Mouse (Mus musculus) midbrain, embryonic 15.5 days (tissue): ENCODE data around the gene Aoc1. TPM values are rescaled to one million over a fixed set of nuclear protein-coding genes. Genes with fewer than 3 reads are reported as not detected.

Experiments used
- ATAC-seq: fragments of 200-750 bp; cut with Nextera tagmentation; replicated peaks from 2 replicates; pipeline ENCODE4 v1.8.0; 2017; ENCODE audit warnings: moderate TSS enrichment
- H3K27ac ChIP-seq: fragments of 300-500 bp; sonication (generic); 2 replicates; pipeline ENCODE4 v1.5.1; 2015; ENCODE audit warnings: mild to moderate bottlenecking, inconsistent platforms
- H3K27me3 ChIP-seq: fragments of 300-500 bp; sonication (generic); replicated peaks from 2 replicates; pipeline ENCODE4 v1.6.1; 2015; ENCODE audit warnings: inconsistent platforms
- H3K36me3 ChIP-seq: fragments of 300-500 bp; sonication (generic); replicated peaks from 2 replicates; pipeline ENCODE4 v1.6.1; 2015; ENCODE audit warnings: inconsistent platforms
- H3K4me1 ChIP-seq: fragments of 300-500 bp; sonication (generic); 2 replicates; pipeline ENCODE4 v1.6.1; 2015; ENCODE audit warnings: inconsistent platforms
- H3K4me2 ChIP-seq: fragments of 300-500 bp; sonication (generic); 2 replicates; pipeline ENCODE4 v1.6.1; 2015; ENCODE audit warnings: inconsistent platforms, mild to moderate bottlenecking, moderate library complexity
- H3K4me3 ChIP-seq: fragments of 300-500 bp; sonication (generic); 2 replicates; pipeline ENCODE4 v1.5.1; 2015; ENCODE audit warnings: mild to moderate bottlenecking, inconsistent platforms
- H3K9ac ChIP-seq: fragments of 300-500 bp; sonication (generic); 2 replicates; pipeline ENCODE4 v1.6.1; 2015; ENCODE audit warnings: mild to moderate bottlenecking, inconsistent platforms
- H3K9me3 ChIP-seq: fragments of 300-500 bp; sonication (generic); 2 replicates; pipeline ENCODE4 v1.6.1; 2016; ENCODE audit warnings: inconsistent platforms
- WGBS: fragments of 180-500 bp; shearing (Covaris S2); methylation state at CpG from one replicate; pipeline ENCODE4 v1.1.7; 2015; ENCODE audit warnings: mixed read lengths; 5-methylcytosine and 5-hydroxymethylcytosine counted together
- polyA plus RNA-seq: library from polyadenylated mRNA; unstranded; fragments of >200 nt; fragmentation: Nextera tagmentation; extraction: Ambion mirVana; gene quantifications from 2 replicates; pipeline ENCODE4 v1.2.1, GENCODE M21; 2015

The Aoc1 gene
- polyA plus RNA-seq = not detected in 2 replicates

DNA sequence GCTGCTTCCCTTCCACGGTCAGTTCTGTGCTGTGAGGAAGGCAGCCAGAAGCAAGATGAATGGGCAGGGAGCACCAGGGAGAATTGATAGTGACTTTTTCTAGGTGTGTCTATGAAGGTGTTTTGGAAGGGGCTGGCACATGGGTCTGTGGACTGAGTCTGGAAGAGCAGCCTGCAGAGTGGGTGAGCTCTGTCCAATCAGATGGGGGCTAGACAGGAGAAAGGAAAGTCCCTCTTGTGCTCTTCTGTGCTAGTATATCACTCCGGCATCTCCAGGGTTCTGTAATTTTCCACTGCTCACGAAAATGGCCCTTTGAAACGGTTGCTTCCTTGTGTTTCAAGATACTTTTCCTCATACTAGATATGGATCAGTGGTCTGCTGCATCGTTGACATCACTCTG, at the start of gene Aoc1:
TSS of gene Aoc1 (plus strand) at position 301 of the 400 bp plus-strand sequence.
- Histone ChIP-seq H3K27ac (no peak within 1 kb of the TSS), H3K27me3 (no peaks in the 10 kb centered on the region), H3K4me1 (peaks cover 1% of the 10 kb centered on the region; the same call in 1 of the 2 replicates), H3K9ac (no peak within 1 kb of the TSS), H3K4me3 (no peak within 1 kb of the TSS), H3K36me3 (no peaks in the 10 kb centered on the region), H3K9me3 (no peaks in the 10 kb centered on the region), H3K4me2 (no peak within 1 kb of the TSS)
- ATAC-seq = no peak
- 86% methylated on average over 5 of the region's 5 CpGs for WGBS

DNA sequence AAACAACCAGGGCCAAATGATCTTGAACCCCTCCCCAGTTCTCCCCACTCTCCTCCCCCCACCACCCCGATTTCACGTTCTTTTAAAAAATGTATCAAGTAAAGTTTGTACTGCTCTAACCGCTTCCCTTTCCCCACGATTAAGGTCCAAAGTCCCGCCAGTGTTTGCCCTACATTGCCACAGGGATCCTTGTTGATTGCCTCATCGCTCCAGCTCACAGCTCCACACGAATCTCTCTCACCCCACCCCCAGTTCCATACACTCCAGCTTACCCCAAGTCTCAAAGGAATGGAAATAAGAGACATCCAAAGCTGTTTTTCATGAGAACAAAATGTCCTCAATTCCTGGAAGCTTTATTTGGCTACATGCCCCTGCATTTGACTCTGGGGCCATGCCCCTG, 47.7 kb upstream of the Aoc1 start:
- Histone ChIP-seq H3K27me3 (no peaks in the 10 kb centered on the region), H3K9me3 (no peaks in the 10 kb centered on the region), H3K9ac (no peak overlapping the region), H3K4me1 (no peaks in the 10 kb centered on the region), H3K36me3 (no peaks in the 10 kb centered on the region), H3K27ac (no peak overlapping the region), H3K4me2 (no peak overlapping the region), H3K4me3 (no peak overlapping the region)
- WGBS = 74% methylated on average over 7 of the region's 7 CpGs
- ATAC-seq = no peak

DNA sequence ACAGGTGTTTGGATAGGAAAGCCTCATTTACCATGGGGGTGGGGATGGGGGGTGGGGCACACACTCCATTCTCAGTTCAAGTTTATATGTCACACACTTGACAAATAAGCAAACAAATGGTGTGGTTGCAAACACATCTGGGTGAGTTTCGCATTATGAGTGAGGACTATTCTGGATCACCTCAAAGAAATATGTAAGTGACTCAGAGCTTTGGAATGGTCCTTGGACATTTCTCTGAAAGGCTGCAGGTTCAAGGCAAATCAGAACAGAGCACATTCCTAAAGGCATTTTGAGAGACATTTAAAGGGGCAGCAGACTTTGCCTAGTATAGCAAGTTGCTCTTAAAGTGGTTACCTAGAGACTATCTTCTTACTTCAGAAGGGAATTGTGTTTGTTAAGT, 43.7 kb upstream of the Aoc1 start:
- no peak overlapping the region for H3K27ac ChIP-seq
- peaks cover 9% of the 10 kb centered on the region for H3K36me3 ChIP-seq
- H3K9ac ChIP-seq = no peak overlapping the region
- H3K27me3 ChIP-seq = no peaks in the 10 kb centered on the region
- H3K4me1 ChIP-seq = no peaks in the 10 kb centered on the region
- no peak overlapping the region for H3K4me3 ChIP-seq
- ATAC-seq = no peak
- WGBS = 96% methylated on average over 1 of the region's 1 CpGs
- no peaks in the 10 kb centered on the region for H3K9me3 ChIP-seq
- no peak overlapping the region for H3K4me2 ChIP-seq

DNA sequence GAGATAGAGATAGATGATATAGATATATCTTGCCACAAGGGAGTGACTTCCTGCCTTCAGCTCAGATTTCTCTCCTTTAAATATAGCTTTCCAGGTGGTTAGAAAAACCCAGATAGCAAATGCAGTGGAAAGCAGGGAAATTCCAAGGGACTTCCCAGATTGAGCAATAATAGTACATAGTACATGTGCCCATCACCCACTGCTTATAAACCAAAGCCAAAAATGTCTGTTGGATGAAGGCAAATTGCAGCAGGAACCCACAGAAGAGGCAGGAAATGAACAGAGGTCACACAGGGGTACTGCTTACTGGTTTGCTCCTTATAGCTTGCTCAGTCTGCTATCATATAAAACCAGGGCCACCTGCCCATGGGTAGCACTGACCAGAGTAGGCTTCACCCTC, 43.0 kb upstream of the Aoc1 start:
- Histone ChIP-seq H3K4me1 (no peaks in the 10 kb centered on the region), H3K36me3 (peaks cover 10% of the 10 kb centered on the region), H3K4me2 (no peak overlapping the region), H3K27ac (no peak overlapping the region), H3K4me3 (no peak overlapping the region), H3K9ac (no peak overlapping the region), H3K9me3 (no peaks in the 10 kb centered on the region), H3K27me3 (no peaks in the 10 kb centered on the region)
- no peak for ATAC-seq

DNA sequence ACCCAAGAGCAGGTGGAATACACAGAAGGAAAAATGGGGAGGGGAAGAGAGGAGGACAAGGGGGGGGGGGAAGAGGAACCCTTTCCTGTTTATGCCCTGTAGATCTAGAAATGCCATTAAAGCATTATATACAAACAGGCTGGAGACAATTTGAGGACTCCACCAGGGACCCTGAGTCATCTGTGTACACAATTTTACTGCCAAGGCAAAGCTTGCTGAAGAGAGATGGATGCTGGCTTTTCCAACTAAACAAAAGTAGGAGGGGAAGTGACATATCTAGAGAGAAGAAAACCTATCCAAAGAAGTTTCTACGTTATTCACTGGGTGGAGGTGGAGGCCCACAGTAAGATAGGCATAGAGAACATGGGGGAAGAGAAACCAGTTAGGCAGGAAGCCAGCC, 42.5 kb upstream of the Aoc1 start:
- Histone ChIP-seq H3K4me2 (no peak overlapping the region), H3K4me1 (no peaks in the 10 kb centered on the region), H3K27ac (no peak overlapping the region), H3K9ac (no peak overlapping the region), H3K36me3 (peaks cover 10% of the 10 kb centered on the region), H3K27me3 (no peaks in the 10 kb centered on the region), H3K4me3 (no peak overlapping the region), H3K9me3 (no peaks in the 10 kb centered on the region)
- no peak for ATAC-seq
- WGBS = 90% methylated on average over 1 of the region's 1 CpGs

DNA sequence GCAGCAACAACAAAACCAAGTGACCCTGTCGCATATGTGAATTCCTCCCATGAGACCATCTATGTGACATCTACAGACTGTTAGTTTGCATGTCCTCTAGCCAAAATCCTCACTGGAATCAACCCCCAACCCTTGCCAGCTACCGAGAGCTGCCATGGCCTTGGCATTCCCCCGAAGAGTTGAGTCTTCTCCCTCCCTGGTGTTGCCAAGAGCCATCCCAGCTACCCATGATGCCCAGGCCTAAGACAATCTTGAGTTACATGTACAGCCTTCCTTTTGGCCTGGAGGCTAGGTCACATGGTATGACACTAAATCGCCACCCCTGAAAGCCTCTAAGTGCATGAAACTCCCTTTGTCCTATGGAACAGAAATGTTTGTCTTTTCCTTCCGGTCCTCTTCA, 41.6 kb upstream of the Aoc1 start:
- Histone ChIP-seq H3K9me3 (no peaks in the 10 kb centered on the region), H3K27ac (no peak overlapping the region), H3K4me1 (no peaks in the 10 kb centered on the region), H3K4me2 (no peak overlapping the region), H3K27me3 (no peaks in the 10 kb centered on the region), H3K9ac (no peak overlapping the region), H3K36me3 (peaks cover 10% of the 10 kb centered on the region), H3K4me3 (no peak overlapping the region)
- WGBS = 81% methylated on average over 5 of the region's 5 CpGs
- ATAC-seq = no peak

DNA sequence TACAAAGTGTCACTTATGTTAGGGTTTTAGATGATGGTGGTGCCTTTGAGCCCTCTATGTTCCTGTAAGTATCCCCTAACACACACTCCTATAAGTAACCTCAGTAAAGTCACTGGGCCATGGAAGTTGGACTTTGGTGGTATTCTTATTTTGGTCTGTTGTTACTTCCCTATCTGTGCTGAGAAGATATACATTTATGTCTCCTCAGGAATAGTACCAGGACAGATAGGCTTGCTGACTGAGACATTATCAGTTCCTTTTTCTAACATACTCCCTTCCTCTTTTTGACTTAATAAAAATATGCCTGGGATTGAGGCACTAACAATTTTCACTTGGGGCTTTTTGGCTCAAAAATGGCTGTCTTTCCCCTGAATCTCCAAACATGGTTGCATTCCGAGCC, 40.3 kb upstream of the Aoc1 start:
- Histone ChIP-seq H3K27ac (no peak overlapping the region), H3K27me3 (no peaks in the 10 kb centered on the region), H3K4me3 (no peak overlapping the region), H3K9ac (no peak overlapping the region), H3K4me2 (no peak overlapping the region), H3K9me3 (no peaks in the 10 kb centered on the region), H3K4me1 (no peaks in the 10 kb centered on the region), H3K36me3 (peaks cover 10% of the 10 kb centered on the region)
- WGBS = 92% methylated on average over 1 of the region's 1 CpGs
- ATAC-seq = no peak

DNA sequence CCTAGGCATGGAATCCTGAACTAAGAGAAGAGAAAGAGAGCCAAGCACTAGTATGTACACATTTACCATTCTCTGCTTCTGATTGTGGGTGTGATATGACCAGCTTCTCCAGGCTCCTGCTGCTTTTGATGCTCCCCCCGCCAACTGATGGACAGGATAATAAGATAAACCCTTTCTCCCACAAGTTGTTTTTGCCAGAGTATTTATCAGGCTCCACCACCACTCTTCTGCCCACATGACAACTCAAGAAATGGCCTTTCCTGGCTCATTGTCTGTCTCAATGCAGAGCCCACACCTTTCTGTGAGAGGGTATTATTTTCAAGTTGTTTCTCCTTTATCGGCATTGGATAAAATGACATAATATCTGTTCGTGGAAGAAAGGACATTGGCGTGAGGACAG, 39.2 kb upstream of the Aoc1 start:
- Histone ChIP-seq H3K9me3 (no peaks in the 10 kb centered on the region), H3K4me1 (0 out of 2 replicates have a peak, but pooled peaks cover 2% of the 10 kb centered on the region), H3K9ac (no peak overlapping the region), H3K4me3 (no peak overlapping the region), H3K27ac (no peak overlapping the region), H3K36me3 (peaks cover 10% of the 10 kb centered on the region), H3K27me3 (no peaks in the 10 kb centered on the region), H3K4me2 (no peak overlapping the region)
- WGBS = 94% methylated on average over 4 of the region's 4 CpGs
- no peak for ATAC-seq

DNA sequence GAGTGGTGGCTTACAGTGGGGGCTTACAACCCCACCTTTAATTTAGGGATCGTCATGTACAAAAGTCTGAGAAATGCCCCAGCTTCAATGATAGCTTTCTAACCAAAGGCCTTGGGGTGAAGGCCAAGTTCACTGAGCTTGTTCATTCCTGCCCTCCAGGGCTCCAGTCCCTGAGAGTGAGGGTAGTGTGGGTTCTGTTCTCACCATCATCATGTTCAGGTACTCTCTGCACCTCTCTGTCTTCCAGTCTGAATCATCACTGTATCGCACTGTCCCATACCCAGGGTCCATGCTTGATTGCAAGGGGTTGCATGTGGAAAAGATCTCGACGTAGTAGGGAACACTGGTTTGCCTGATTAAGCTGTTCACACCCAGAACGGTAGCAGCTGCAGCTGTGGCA, 37.5 kb upstream of the Aoc1 start:
- no peak for ATAC-seq
- no peak overlapping the region for H3K4me3 ChIP-seq
- H3K27ac ChIP-seq = no peak overlapping the region
- H3K36me3 ChIP-seq = peaks cover 10% of the 10 kb centered on the region
- H3K4me2 ChIP-seq = no peak overlapping the region
- 85% methylated on average over 5 of the region's 5 CpGs for WGBS
- H3K9ac ChIP-seq = no peak overlapping the region
- H3K9me3 ChIP-seq = no peaks in the 10 kb centered on the region
- no peaks in the 10 kb centered on the region for H3K27me3 ChIP-seq
- peaks cover 9% of the 10 kb centered on the region for H3K4me1 ChIP-seq

DNA sequence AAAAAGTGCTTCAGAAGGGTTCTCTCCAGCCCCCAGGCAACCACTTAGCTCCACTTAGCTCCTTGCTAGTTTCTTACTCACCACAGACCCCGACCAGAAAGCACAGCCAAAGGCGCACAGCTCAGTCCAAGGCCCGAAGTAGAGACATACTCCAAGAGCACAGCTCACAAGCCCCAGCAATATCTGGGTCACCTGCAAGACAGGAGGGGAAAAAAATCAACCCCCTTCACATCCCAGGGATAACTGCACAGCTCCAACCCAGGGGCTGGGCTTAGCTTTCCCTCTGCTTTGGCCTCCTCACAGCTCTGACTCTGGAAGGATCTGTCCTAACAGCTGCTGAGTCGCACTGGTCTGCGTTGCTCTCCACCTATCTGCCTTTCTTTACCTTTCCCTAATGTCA, 36.5 kb upstream of the Aoc1 start:
- Histone ChIP-seq H3K27ac (no peak overlapping the region), H3K4me3 (no peak overlapping the region), H3K36me3 (peaks cover 10% of the 10 kb centered on the region), H3K4me1 (peaks cover 18% of the 10 kb centered on the region), H3K27me3 (no peaks in the 10 kb centered on the region), H3K9me3 (no peaks in the 10 kb centered on the region), H3K4me2 (no peak overlapping the region), H3K9ac (no peak overlapping the region)
- WGBS = 96% methylated on average over 5 of the region's 5 CpGs
- ATAC-seq = no peak

DNA sequence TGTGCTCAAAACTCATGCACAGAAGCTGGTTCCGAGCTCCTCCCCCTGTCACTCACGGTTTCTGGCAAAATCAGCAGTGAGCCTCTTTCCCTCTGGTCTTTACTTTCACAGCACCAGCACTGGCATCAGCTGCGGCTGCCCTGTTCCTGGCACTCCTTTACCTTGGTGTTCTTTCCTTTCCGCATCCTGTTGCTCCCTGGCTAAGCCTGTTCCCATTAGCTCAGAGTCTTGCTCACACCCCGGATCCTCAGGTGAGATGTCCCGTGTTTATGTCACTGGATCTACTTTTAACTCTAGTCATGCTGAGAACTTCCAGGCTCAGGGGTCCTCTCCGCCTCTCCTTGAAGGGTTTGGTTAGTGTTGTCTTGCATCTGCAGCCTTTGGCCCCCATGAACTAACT, 35.2 kb upstream of the Aoc1 start:
- no peak overlapping the region for H3K4me2 ChIP-seq
- no peak for ATAC-seq
- 86% methylated on average over 7 of the region's 7 CpGs for WGBS
- H3K36me3 ChIP-seq = peaks cover 10% of the 10 kb centered on the region
- peaks cover 29% of the 10 kb centered on the region for H3K4me1 ChIP-seq
- H3K4me3 ChIP-seq = no peak overlapping the region
- H3K27ac ChIP-seq = no peak overlapping the region
- no peaks in the 10 kb centered on the region for H3K27me3 ChIP-seq
- no peaks in the 10 kb centered on the region for H3K9me3 ChIP-seq
- H3K9ac ChIP-seq = no peak overlapping the region

DNA sequence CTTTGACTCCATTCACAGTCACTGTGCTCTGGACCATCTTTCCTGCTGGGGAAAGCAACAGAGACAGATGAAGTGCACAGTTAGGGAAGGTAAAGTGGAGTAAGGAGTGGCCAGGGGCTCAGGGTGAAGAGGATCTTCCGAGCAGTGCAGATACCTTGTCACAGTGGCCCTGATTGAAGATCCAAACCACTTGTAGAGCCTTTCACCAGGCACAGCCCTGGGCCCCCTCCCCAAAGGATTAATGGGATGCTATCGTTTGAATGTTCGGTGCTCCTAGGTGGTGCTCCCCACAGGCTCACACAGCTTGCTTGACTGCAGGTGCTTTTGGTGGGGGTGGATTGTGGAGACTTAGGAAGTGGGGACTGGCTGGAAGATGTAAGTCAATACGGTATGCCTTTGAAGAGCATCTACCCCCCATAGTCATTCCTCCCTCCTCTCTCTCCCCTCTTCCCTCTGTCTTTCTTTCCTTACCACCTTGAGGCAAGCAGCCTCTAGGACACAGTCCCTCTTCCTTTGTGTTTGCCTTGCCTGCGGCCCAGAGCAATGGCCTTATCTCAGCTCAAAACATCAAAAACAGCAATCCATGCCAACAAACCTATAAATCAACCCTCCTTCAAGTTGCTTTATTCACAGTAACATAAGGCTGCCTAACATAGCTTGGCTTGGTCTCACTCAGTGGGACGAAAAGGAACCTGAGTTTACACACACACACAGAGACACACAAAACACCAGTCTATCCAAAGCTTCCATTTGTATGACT, 34.2 kb upstream of the Aoc1 start:
- Histone ChIP-seq H3K27ac (no peak overlapping the region), H3K36me3 (peaks cover 5% of the 10 kb centered on the region), H3K27me3 (no peaks in the 10 kb centered on the region), H3K4me2 (0 out of 2 replicates have a peak overlapping the region, but pooled peaks have one; percentile 58), H3K9me3 (no peaks in the 10 kb centered on the region), H3K4me3 (no peak overlapping the region), H3K4me1 (peaks cover 29% of the 10 kb centered on the region), H3K9ac (no peak overlapping the region)
- ATAC-seq = no peak
- 73% methylated on average over 6 of the region's 6 CpGs for WGBS

DNA sequence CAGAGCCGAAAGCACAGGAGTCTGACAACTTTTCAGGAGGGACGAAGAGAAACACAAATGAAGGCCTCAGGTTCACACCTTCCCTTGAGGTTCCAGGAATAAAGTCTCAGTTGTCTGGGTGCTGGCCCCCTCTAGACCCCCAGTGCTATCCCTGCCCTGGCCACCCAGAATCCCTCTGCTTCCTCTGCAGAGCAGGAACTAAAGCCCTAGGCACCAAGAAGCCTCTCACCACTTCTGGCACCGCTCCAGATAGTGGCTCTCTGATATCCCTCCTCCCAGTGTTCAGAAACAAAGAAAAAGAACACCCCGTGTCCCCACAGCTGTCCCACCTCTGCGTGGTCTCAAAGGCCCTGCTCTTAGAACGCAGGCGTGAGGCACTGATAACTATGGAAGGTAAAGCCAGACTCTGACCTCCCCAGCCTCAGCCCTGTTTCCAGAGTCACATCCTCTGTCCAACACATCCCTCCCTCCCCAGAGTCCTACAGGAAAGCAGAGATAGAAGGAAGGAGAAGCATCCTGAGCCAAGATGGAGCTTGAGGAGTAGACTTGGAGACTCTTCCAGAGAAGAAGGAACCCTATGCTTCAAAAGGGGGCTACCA, 32.2 kb upstream of the Aoc1 start, which contains the start of gene Tmem176a:
TSS of gene Tmem176a (plus strand) at position 549 of the 599 bp plus-strand sequence.
- Histone ChIP-seq H3K4me1 (peaks cover 29% of the 10 kb centered on the region), H3K27me3 (no peaks in the 10 kb centered on the region), H3K9ac (peak within 1 kb of the TSS; percentile 46), H3K27ac (peak within 1 kb of the TSS; percentile 78), H3K4me3 (peak within 1 kb of the TSS; percentile 41), H3K36me3 (no peaks in the 10 kb centered on the region), H3K9me3 (no peaks in the 10 kb centered on the region), H3K4me2 (peak within 1 kb of the TSS; percentile 58)
- peak; percentile 37 for ATAC-seq
- WGBS = 24% methylated on average over 7 of the region's 7 CpGs
